Mouse (Mus musculus) T-cell, adult 2 months (primary cell): ENCODE measurements around the gene Stk35.
"Not testable (repeated sequence)": the region's sequence is repeated elsewhere in the genome, so short reads cannot be mapped to it uniquely, and the experiment has no call there.

Experiments
- DNase-seq: peaks from one replicate; pipeline ENCODE4 v3.0.0; 2022; ENCODE audit warnings: low spot score

Stk35 gene

DNA sequence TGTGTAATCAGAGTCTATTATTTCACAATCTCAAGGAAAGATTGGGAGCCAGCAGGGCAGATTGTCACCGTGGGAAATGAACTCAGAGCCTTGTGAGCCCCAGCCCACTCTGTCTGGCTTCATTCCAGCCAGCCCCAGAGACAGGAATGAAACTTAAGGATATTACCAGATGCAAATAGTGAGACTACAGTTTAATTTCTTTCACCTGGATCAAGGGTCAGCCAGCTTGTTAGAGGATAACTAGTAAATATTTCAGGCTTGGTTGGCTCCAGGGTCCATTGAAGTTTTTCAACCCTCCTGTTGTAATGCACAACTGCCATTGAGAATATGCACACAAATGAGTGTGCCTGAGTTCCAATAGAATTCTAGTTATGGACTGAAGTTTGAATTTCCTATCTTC lies 36.6 kb downstream of the Stk35 start:
- DNase-seq = no peak

DNA sequence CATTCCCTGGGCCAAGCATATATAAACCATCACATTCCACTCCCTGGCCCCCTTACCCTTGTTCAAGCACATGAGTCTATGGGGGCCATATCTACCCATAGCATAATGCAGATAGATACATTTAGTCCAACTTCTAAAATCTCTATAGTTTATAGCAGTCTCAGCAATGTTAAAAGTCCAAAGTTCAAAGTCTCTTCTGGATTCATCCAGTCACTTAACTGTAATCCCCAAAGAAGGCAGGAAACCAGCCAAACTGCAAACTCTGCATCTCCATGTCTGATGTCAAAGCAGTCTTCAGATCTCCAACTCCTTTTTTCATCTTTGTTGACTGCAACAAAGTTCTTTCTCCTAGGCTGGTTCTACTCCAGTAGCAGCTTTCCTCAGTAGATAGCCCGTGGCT lies 38.0 kb downstream of the Stk35 start:
- no peak for DNase-seq

DNA sequence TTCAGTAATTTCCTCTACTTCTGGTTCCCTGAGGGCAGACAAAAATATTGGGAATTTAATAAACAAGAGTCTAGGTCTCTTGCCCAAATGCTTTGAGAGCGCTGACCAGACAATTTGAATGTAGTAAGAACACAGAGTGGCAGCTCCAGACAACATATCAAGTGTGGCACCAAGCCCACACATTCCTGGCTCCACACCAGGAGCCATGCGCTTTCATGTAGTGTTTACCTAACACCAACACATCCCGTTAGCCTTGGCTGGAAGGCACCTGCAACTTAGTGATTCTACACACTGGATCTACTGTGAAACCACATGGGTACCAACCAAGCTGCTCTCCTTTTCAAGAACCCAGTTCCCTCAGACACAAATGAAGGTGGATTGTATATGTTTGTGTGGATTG lies 45.5 kb downstream of the Stk35 start:
- DNase-seq = no peak

DNA sequence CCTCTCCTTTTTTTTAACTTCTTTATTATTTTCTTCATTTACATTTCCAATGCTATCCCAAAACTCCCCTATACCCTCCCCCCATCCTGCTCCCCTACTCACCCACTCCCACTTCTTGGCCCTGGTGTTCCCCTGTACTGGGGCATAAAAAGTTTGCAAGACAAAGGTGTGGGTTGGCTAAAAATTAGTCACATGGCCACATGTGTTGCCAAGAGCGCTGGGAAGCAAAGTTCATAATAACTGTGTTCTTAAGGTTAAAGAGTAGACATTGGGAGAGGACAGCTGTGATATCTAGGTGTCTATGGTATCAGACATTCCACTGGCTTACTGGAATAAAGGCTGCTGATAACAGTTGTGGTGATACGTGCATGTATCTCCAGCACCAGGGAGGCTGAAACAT lies 46.2 kb downstream of the Stk35 start:
- no peak for DNase-seq

DNA sequence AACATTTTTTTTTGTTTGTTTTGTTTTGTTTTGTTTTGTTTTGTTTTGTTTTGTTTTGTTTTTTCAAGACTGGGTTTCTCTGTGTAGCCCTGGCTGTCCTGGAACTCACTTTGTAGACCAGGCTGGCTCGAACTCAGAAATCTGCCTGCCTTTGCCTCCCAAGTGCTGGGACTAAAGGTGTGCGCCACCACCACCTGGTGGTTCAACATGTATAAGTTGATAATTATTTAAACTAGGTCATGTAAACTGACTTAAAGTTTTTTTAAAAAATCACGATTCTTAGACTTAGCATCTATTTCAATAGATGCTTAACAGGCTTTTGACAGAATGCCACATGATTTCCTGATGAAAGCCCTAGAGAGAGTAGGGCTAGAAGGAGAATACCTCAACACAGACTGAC lies 48.8 kb downstream of the Stk35 start:
- DNase-seq = not testable (repeated sequence)

DNA sequence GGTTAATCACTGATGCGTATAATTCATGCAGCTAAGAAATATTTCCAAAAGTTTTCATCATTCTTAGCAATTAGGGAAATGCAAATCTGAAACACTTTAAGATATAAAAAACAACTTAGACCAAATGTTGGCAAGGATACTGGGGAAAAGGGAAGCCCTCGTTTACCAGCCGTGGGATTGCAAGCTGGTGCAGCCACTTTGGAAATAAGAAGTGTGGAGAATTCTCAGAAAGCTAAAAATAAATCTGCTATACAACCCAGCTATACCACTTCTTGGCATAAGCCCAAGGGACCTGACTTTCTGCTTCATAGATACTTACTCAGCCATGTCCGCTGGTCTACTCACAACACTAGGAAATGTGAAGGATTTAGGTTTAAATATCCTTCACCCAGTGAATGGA lies 51.2 kb downstream of the Stk35 start:
- DNase-seq = no peak

DNA sequence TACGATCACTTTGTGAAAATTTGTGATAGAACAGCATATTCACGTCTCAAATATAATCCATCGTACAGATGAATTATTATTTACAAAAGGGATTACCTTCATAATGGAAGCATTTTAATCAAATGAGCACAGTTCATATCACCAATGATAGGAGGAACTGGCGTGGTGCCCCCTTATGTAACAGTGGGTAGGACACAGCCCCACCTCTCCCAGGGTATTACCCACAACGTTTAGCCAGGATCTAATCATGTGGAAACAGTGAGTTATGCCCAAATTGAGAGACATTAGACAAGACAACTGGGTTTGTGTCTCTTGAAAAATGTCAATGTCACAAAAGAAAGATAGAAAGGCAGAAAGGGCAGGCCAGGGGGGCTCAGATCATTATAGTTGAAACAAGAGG lies 62.9 kb downstream of the Stk35 start:
- DNase-seq = no peak

DNA sequence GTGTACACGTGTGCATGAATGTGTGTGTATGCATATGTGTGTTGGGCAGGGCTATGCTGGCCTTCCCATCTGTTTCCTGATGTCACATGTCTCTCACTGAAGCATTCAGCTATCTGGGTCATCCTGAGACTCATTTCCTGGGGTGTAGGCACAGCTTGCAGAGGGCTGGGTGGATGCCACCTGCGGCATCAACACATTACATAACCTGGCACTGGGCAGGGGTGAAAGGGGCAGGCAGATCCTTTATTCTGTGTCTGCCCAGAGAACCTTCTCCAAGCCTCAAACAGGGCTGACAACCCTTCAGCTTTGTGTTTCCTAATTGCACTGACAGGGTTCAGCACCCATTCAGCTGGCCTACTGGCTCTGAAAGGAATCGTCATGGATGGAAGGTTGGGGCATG lies 64.6 kb downstream of the Stk35 start:
- no peak for DNase-seq

DNA sequence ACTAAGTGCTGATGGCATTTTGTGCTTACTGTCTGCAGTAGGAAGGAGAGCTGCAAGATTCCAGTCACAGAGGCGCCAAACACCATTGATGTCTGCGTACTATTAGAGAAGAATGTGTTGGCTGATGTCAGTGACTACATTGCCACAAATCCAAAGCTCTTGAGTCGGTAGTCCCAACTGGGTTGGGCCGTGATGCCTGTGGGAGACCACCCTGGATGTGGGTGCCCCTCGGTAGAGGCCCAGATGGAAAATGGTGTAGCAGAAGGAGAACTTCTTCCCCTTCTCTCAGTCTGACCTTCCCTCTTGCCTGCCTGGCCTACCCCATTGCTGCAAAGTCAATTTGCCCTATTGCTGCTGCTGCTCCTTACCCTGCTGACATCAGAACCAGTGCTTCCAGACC lies 68.8 kb downstream of the Stk35 start:
- DNase-seq = no peak

DNA sequence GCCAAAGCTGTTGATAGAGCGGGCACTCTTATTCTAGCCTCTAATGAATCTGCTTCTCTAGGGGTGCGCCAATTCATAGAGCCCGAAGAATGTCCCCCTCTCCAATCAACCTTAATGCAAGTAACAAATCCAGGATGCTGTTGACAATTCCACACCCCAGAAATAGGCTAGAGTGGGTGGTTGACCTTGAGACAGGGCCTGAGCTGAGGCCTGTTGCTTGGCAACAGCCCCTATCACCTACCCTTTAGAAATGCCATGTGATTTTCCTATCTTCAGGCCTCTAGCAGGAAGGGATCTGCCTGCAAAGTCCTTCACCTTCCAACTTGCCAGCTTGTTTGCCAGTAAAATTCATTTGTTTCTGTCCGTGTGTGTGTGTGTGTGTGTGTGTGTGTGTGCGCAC lies 70.9 kb downstream of the Stk35 start:
- DNase-seq = no peak

DNA sequence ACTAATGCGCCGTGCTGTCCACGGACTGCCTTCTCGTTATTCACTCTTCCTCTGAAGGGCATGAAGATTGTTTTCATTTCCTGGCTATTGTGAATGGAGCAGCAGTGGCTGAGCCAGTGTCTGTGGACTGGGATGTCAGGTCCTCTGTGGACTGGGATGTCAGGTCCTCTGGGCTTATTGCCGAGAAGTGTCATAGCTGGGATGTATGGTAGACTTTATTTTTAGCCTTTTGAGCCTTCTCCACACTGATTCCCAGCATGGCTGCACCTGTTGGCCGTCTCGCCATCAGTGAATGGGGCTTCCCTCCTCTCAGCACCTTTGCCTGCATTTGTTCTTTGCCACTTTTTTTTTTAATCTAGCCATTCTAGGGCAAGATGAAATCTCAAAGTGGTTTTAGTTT lies 71.8 kb downstream of the Stk35 start:
- DNase-seq = no peak

DNA sequence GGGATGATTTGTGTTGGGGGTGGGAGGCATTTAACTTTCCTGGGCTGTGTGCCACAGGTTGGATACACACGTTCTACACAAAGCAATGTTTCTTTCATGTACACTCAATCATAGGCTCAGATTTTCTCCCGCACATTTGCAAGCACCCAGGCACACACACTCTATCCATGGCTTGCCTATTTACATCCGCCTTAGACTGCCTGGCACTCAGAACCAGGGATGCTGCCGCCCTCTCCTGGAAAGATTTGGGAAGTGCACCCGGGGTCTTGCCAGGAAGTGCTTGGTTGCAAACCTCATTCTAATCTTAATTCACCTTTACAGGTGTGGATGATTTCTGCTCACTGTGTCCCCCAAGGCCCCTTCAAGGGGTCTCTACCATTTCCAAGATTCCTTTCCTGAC lies 73.2 kb downstream of the Stk35 start:
- peak; percentile 58 for DNase-seq

DNA sequence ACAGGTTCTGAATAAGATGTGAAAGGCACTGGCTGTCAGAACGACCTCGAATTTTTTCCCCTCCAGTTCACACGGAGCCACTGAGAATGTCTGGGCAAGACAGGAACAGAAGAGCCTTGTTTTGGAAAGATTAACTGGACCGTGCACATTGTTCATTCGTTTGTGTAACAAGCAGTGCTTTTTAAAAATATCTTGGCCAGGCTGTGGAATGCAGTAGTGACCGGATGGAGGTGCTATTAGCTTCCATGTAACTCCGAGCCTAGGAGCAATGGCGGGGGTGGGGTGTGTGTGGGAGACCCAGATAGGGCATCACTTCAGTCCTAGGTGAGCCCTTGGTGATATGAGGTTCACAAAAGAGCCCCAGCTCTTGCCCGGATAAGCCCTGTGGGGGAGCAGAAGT lies 73.8 kb downstream of the Stk35 start:
- no peak for DNase-seq

DNA sequence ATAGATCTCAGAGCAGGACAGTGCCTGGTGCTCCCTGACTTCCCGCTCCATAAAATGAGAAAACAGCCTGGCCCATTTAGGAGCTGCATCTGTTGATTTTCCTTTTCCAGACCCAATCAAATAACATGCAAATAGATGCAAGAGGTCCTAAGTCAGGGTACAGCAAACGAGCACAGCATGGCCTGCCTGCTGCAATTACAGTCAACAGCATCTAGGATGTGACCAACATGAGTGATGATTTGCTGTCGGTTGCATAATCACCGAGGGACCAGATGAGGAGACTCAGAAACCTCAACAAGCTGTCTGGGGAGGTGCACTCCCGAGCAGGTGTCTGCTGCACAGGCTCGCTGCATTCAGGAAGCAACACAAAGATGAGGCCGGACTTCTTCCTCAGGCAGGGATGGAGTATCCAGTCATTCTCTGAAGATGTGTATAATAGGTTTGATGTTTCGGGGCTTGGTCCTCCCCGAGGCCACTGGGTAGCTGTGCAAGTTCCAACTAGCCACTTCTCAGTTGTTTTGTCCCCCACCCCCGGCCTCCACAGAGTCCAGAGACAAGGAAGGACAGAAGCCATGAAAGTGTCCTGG lies 74.3 kb downstream of the Stk35 start:
- no peak for DNase-seq

DNA sequence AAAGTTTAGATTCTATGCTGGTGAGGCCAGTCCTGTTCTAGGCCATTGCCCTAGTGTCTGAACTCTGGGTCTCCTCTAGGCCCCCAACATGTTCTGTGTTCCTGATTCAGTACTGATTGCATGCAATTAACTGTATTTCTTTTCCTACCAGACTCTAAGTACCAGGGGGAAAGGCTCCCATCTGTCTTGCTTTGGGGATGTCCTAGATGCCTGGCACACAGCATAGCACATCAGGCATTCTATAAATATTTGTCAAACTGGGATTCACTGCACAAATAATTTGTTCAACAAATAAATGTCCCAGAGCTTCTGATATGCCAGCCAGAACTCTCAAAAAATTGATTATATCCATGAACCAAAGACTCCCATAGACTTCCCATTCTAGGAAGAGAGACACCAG lies 76.6 kb downstream of the Stk35 start:
- DNase-seq = no peak

DNA sequence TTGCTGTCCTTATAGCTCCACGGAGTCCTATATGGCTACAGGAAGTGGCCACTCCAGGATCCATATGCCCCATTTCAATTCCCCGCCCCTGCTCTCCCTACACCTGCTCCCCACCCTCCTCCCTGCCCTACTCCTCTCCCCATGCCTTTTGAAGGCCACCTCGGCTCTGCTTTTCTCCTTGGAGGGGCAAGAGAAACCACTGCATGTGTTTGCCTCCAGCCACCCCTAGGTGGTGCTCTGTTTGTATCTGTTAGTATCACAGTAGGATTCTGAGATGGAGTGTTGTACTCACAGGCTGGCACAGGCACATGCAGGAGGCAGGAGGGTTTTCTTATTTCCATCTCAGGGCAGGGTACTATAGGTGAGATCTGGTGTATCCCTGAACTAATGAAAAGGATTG lies 79.5 kb downstream of the Stk35 start:
- DNase-seq = no peak

DNA sequence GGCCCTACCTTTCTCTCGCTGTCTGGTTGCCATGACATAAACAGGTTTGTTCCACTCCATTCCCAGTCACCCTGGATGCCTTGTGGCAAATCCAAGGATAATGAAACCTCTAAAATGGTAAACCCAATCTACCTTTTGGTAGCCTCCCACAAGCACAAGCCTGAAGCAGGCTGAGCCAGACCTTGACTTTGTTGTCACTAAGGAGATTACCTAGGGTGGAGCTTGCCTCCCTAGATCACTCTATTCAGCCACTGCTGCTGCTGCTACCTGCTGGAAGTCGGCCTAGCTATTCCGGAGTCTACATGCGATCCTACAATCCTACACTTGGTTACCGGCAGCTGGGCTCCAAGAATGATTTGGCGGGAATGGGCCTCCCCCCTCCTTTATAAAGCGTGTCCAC lies 79.9 kb downstream of the Stk35 start:
- no peak for DNase-seq

DNA sequence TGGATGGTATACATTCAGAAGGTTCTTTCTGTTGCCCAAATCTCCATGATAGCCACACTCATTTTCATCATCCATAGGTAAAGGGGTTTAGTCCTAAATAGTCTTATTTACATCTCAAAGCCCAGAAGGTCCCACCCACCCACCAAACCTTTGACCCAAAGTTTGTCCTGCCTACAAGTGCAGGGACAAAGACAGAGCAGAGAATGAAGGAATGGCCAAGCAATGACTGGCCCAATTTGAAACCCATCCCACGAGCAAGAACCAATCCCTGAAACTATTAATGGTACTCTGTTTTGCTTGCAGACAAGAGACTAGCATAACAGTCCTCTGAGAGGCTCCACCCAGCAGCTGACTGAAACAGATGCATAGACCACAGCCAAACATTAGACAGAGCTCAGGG lies 81.6 kb downstream of the Stk35 start:
- DNase-seq = no peak
